Mouse (Mus musculus) liver, postnatal 0 days (tissue): Measurements from ENCODE around the gene Aicda. TPM values are rescaled to one million over a fixed set of nuclear protein-coding genes. Genes with fewer than 3 reads are reported as not detected.

ENCODE experiments used
- ATAC-seq: fragments of 200-750 bp; cut with Nextera tagmentation; 2 replicates; pipeline ENCODE4 v1.8.0; 2017; ENCODE audit warnings: mild to moderate bottlenecking, moderate library complexity
- DNase-seq: peaks from one replicate; pipeline ENCODE4 v3.0.0-alpha.2; 2016
- H3K27ac ChIP-seq: fragments of 300-500 bp; sonication (generic); 2 replicates; pipeline ENCODE4 v1.5.1; 2014; ENCODE audit warnings: antibody characterized with exemption, moderate library complexity, mild to moderate bottlenecking, low read depth
- H3K27me3 ChIP-seq: fragments of 300-500 bp; sonication (generic); 2 replicates; pipeline ENCODE4 v1.6.1; 2014; ENCODE audit warnings: low read length, control low read depth, mixed read lengths; ENCODE audit not compliant: insufficient read depth
- H3K36me3 ChIP-seq: fragments of 300-500 bp; sonication (generic); replicated peaks from 2 replicates; pipeline ENCODE4 v1.6.1; 2014; ENCODE audit warnings: mild to moderate bottlenecking, control low read depth, low read length, moderate library complexity, mixed read lengths; ENCODE audit not compliant: insufficient read depth
- H3K4me1 ChIP-seq: fragments of 300-500 bp; sonication (generic); 2 replicates; pipeline ENCODE4 v1.6.1; 2014; ENCODE audit warnings: antibody characterized with exemption, mild to moderate bottlenecking, control low read depth; ENCODE audit not compliant: insufficient read depth
- H3K4me2 ChIP-seq: fragments of 300-500 bp; sonication (generic); 2 replicates; pipeline ENCODE4 v1.6.1; 2014; ENCODE audit warnings: low read depth, mild to moderate bottlenecking, low read length, moderate library complexity, mixed read lengths
- H3K4me3 ChIP-seq: fragments of 300-500 bp; sonication (generic); 2 replicates; pipeline ENCODE4 v1.5.1; 2014; ENCODE audit warnings: low read depth, low read length
- H3K9ac ChIP-seq: fragments of 300-500 bp; sonication (generic); replicated peaks from 2 replicates; pipeline ENCODE4 v1.6.1; 2014; ENCODE audit warnings: mild to moderate bottlenecking, moderate library complexity
- H3K9me3 ChIP-seq: fragments of 300-500 bp; sonication (generic); 2 replicates; pipeline ENCODE4 v1.6.1; 2016; ENCODE audit warnings: mild to moderate bottlenecking, control low read depth, low read length, mixed read lengths
- CTCF ChIP-seq: sonication (generic); IDR thresholded peaks from 2 replicates; pipeline ENCODE4 v1.5.1; 2016; ENCODE audit warnings: antibody characterized with exemption, low read depth
- EP300 ChIP-seq: IDR thresholded peaks from 2 replicates; pipeline ENCODE4 v1.6.1; 2016; ENCODE audit warnings: antibody characterized with exemption, low read depth, mild to moderate bottlenecking
- WGBS: fragments of 180-500 bp; shearing (Covaris S2); extraction: QIAGEN DNeasy Blood & Tissue Kit; methylation state at CpG from one replicate; pipeline ENCODE4 v1.1.7; 2014; ENCODE audit not compliant: insufficient replicate concordance; 5-methylcytosine and 5-hydroxymethylcytosine counted together
- polyA plus RNA-seq: library from polyadenylated mRNA; unstranded; fragments of >200 nt; fragmentation: Nextera tagmentation; extraction: Ambion mirVana; gene quantifications from 2 replicates; pipeline ENCODE4 v1.2.1, GENCODE M21; 2015

Aicda gene
- polyA plus RNA-seq, 1 experiment from 2014 or later, result not detected

DNA sequence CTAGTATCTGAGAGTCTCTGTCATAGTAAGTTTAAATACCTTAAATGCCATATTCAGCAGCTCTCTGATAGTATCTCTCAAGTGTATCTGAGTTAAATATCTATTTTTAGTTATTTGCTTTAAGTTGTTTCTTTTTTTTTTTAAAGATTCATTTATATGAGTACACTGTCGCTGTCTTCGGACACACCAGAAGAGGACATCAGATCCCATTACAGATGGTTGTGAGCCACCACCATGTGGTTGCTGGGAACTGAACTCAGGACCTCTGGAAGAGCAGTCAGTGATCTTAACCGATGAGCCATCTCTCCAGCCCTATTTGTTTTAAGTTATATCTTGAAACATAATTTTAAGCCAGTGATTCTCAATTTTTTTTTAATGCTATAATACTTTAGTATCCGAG, 47.4 kb downstream of the Aicda start:
- TF ChIP-seq CTCF, result no peak
- TF ChIP-seq EP300, result no peak
- Histone ChIP-seq H3K9ac (peak overlapping the region; percentile 22; the same call in 1 of the 2 replicates), H3K4me3 (no peak overlapping the region), H3K4me2 (peak overlapping the region; percentile 47), H3K4me1 (peaks cover 23% of the 10 kb centered on the region), H3K9me3 (no peaks in the 10 kb centered on the region), H3K27me3 (no peaks in the 10 kb centered on the region), H3K36me3 (peaks cover 17% of the 10 kb centered on the region), H3K27ac (no peak overlapping the region)
- ATAC-seq (no peak), DNase-seq (no peak)
- 80% methylated on average over 4 of the region's 4 CpGs for WGBS

DNA sequence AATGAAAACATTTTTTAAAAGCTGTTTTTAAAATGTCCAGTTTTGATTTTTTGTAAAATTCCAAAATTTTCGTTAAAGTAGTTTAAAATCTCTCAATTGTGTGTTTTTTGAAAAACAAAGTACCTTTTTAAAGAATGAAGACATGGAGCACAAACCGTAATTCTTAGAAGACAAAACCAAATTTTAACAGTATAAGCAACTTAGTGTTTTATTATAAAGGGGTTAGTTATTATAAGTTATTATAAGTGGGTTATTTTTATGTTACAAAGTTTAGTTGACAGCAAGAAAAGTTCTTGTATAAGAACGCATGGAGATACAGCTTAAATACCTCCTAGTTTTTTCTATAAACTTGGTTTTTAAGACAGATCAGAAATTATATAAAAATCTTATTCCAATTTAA, 48.0 kb downstream of the Aicda start:
- Histone ChIP-seq H3K4me3 (peak overlapping the region; percentile 64), H3K27me3 (no peaks in the 10 kb centered on the region), H3K4me2 (peak overlapping the region; percentile 80), H3K4me1 (peaks cover 23% of the 10 kb centered on the region), H3K36me3 (peaks cover 14% of the 10 kb centered on the region), H3K9me3 (no peaks in the 10 kb centered on the region), H3K27ac (peak overlapping the region; percentile 95), H3K9ac (peak overlapping the region; percentile 70)
- DNase-seq (no peak), ATAC-seq (no peak)
- TF ChIP-seq EP300 (no peak), CTCF (no peak)
- WGBS, result 56% methylated on average over 3 of the region's 3 CpGs

DNA sequence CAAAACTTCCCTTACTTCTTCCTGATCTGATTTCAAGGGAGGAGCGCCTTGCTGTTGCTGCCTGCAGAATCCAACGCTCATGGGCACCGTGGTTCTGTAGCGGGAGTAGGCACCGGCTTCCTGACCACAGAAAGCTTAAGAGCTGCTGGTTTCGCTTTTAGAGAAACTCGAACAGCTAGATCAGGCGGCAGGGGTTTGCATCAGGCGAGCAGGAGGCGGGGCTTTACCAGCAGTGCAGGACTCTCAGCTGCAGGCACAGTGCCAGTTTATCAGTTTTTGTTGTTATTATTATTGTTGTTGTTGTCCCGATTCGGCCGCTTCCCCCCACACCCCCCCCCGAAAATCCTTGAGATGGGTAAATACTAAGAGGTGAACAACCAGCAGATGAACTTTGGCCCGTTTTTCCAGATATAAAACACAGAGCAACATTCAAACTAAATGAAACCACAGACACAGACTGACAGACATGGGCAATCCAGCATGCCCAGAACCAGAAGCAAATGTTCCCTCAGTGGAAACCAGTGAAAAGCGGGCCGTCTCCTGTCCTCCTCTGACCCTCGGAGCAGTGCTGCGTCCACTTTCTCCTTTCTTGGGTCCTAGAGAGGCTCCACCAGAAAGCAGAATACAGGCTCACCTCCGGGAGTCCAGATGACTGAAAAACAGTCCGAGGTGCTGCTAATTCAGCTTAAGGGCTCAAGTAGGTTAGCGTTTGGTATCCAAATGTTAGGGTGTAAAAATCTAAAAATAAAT, 48.8 kb downstream of the Aicda start, which contains the start of gene Apobec1:
Gene Apobec1 (minus strand): TSS at position 203 of the 750 bp plus-strand sequence.
- peak within 1 kb of the TSS; percentile 95 for H3K27ac ChIP-seq
- peaks cover 9% of the 10 kb centered on the region for H3K36me3 ChIP-seq
- peak; percentile 82 for ATAC-seq
- H3K9ac ChIP-seq, result peak within 1 kb of the TSS; percentile 70
- 1% methylated on average over 22 of the region's 22 CpGs for WGBS
- H3K27me3 ChIP-seq, result no peaks in the 10 kb centered on the region
- H3K4me2 ChIP-seq, result peak within 1 kb of the TSS; percentile 80
- H3K4me3 ChIP-seq, result peak within 1 kb of the TSS; percentile 64
- H3K4me1 ChIP-seq, result peaks cover 23% of the 10 kb centered on the region
- peak; percentile 87 for DNase-seq
- no peaks in the 10 kb centered on the region for H3K9me3 ChIP-seq
- TF ChIP-seq CTCF (no peak), EP300 (peak; percentile 36; the same call in 1 of the 2 replicates)

DNA sequence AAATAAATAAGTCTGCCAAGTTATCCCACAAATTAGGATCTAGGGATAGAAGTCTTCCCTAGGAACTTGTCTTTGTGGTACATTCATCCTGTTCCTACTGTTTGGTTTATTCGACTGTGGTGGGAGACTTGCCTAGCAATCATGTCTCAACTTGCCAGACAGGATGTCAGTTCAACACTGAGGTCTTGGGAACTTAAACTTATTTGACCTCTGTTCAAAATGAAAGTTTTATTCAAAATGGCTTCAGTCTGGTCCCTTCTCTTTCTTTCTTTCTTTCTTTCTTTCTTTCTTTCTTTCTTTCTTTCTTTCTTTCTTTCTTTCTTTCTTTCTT, 49.4 kb downstream of the Aicda start:
- WGBS, result 16% methylated on average over 1 of the region's 1 CpGs
- H3K4me2 ChIP-seq, result peak overlapping the region; percentile 80
- peaks cover 9% of the 10 kb centered on the region for H3K36me3 ChIP-seq
- ATAC-seq (no peak), DNase-seq (no peak)
- peaks cover 19% of the 10 kb centered on the region for H3K4me1 ChIP-seq
- H3K4me3 ChIP-seq, result peak overlapping the region; percentile 64
- H3K27ac ChIP-seq, result peak overlapping the region; percentile 95
- H3K9ac ChIP-seq, result peak overlapping the region; percentile 70
- TF ChIP-seq CTCF (no peak), EP300 (no peak)
- no peaks in the 10 kb centered on the region for H3K27me3 ChIP-seq
- H3K9me3 ChIP-seq, result no peaks in the 10 kb centered on the region

DNA sequence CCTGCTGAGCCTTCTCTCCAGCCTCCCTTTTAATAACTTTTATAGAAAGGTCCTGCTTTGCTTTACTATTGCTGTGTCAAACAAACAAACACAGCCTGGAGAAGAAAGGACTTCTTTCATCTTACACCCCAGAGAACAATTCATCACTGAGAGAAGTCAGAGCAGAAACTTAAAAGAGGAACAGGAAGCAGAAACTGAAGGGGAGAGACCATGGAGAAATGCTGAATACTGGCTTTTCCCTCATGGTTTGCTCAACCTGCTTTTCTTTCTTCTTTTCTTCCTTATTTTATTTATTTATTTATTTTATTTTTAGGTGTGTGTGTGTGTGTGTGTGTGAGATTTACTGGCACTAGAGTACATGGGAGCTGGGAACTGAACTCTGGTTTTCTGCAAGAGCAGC, 50.7 kb downstream of the Aicda start:
- TF ChIP-seq CTCF, result no peak
- TF ChIP-seq EP300, result no peak
- DNase-seq, result no peak
- H3K27ac ChIP-seq, result peak overlapping the region; percentile 55; the same call in 1 of the 2 replicates
- H3K9ac ChIP-seq, result no peak overlapping the region
- H3K9me3 ChIP-seq, result no peaks in the 10 kb centered on the region
- H3K4me2 ChIP-seq, result no peak overlapping the region
- peaks cover 11% of the 10 kb centered on the region for H3K4me1 ChIP-seq
- H3K4me3 ChIP-seq, result no peak overlapping the region
- no peak for ATAC-seq
- peaks cover 7% of the 10 kb centered on the region for H3K36me3 ChIP-seq
- no peaks in the 10 kb centered on the region for H3K27me3 ChIP-seq

DNA sequence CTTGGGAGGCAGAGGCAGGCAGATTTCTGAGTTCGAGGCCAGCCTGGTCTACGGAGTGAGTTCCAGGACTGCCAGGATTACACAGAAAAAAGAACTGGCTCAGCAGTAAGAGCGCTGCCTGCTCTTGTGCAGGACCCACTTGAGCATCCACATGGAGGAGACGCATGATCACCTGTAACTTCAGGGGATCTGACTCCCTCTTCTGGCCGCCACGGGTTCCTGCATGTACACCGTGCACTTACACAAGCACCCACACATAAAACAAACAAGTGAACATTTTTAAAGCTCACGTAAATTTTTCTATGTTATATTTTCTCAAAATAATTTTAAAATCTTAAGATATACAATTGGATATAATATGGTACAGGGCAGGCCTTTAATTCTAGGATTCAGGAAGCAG, 51.9 kb downstream of the Aicda start:
- Histone ChIP-seq H3K27ac (no peak overlapping the region), H3K4me3 (no peak overlapping the region), H3K4me2 (no peak overlapping the region), H3K36me3 (no peaks in the 10 kb centered on the region), H3K4me1 (0 out of 2 replicates have a peak, but pooled peaks cover 4% of the 10 kb centered on the region), H3K27me3 (no peaks in the 10 kb centered on the region), H3K9me3 (no peaks in the 10 kb centered on the region), H3K9ac (no peak overlapping the region)
- ATAC-seq (no peak), DNase-seq (no peak)
- whole genome bisulfite sequencing, result 80% methylated on average over 8 of the region's 8 CpGs
- TF ChIP-seq EP300 (no peak), CTCF (peak; percentile 55)
